In genomic region chr19:19172767-19173166, GRCm38 (mm10) we compare ENCODE assay signal across 25 mouse cellular contexts.
DNase-seq lines count a peak whose midpoint lies in the region; ATAC-seq and TF ChIP-seq lines count a peak whose summit lies in the region.
"Had no signal": no experiment of that assay in that cellular context is flagged by ENCODE, and none has a peak within 500 bp of the region (broad histone marks: within the 10 kb centered on the region; RNA-seq: fewer than 3 reads in every experiment).

No protein-coding gene starts in this region.

- DNase-seq in midbrain, embryonic 11.5 days (ENCODE audit: low spot score, missing footprints) = peak; percentile 69
- DNase-seq in midbrain, postnatal 0 days (ENCODE audit: low spot score) = no peak
- peak; percentile 51 for DNase-seq in brain, embryonic 14.5 days (ENCODE audit: low read depth)
- no peak for DNase-seq in hindbrain, embryonic 11.5 days (ENCODE audit: low spot score)
- DNase-seq in urinary bladder, postnatal 10 days (ENCODE audit: low spot score) = no peak
- DNase-seq: adrenal gland, adult 8-10 months; adrenal gland, postnatal 14 days; adrenal gland, postnatal 36 days; B cell, adult 2 months; cerebellum, adult 11 months; cerebellum, adult 2 months; cerebellum, adult 9-10 months; cerebellum, postnatal 10 days; cerebellum, postnatal 25 days; forebrain, postnatal 0 days had no signal

- H3K4me1 ChIP-seq in midbrain, embryonic 11.5 days (ENCODE audit: control insufficient read depth, insufficient read depth, low read length) = no peaks in the 10 kb centered on the region
- no peaks in the 10 kb centered on the region for H3K4me1 ChIP-seq in midbrain, postnatal 0 days (ENCODE audit: insufficient read depth, low read length)
- peaks cover 2% of the 10 kb centered on the region; the same call in 1 of the 2 replicates for H3K4me1 ChIP-seq in midbrain, embryonic 15.5 days
- H3K4me1 ChIP-seq in hindbrain, embryonic 11.5 days (replicated peaks; ENCODE audit: control insufficient read depth, insufficient read depth, low read length) = no peaks in the 10 kb centered on the region
- H3K4me1 ChIP-seq: embryonic facial prominence, embryonic 10.5 days; embryonic facial prominence, embryonic 12.5 days; forebrain, embryonic 13.5 days; forebrain, embryonic 15.5 days had no signal

- ATAC-seq in midbrain, embryonic 11.5 days (ENCODE audit: low FRiP score) = no peak
- ATAC-seq in midbrain, postnatal 0 days (ENCODE audit: low FRiP score) = no peak
- peak; percentile 75 for ATAC-seq in midbrain, embryonic 15.5 days (replicated peaks)
- no peak for ATAC-seq in hindbrain, embryonic 11.5 days (ENCODE audit: low FRiP score)
- ATAC-seq: activated CD4-positive, CD25-positive, alpha-beta regulatory T cell, adult 4 months; CD4-positive, CD25-positive, alpha-beta regulatory T cell, adult 4 months; forebrain, embryonic 13.5 days; forebrain, embryonic 15.5 days; forebrain, postnatal 0 days; Patski had no signal

- H3K9me3 ChIP-seq in midbrain, embryonic 11.5 days (ENCODE audit: control insufficient read depth, low read length) = no peaks in the 10 kb centered on the region; the same call in 1 of the 2 replicates
- no peaks in the 10 kb centered on the region for H3K9me3 ChIP-seq in midbrain, postnatal 0 days (ENCODE audit: low read length)
- H3K9me3 ChIP-seq in midbrain, embryonic 15.5 days = no peaks in the 10 kb centered on the region
- no peaks in the 10 kb centered on the region for H3K9me3 ChIP-seq in hindbrain, embryonic 11.5 days (ENCODE audit: control insufficient read depth, low read length)
- H3K9me3 ChIP-seq: embryonic facial prominence, embryonic 12.5 days; forebrain, embryonic 15.5 days; G1E had no signal

- no peak for TF ChIP-seq POLR2A in brain, embryonic 14.5 days (IDR thresholded peaks at IDR 0.05; ENCODE audit: borderline replicate concordance, extremely low read depth, insufficient read depth, insufficient read length, poor library complexity, severe bottlenecking)

- no peak overlapping the region for H3K4me2 ChIP-seq in midbrain, embryonic 11.5 days
- no peak overlapping the region for H3K4me2 ChIP-seq in midbrain, postnatal 0 days (ENCODE audit: low read depth, low read length, poor library complexity, severe bottlenecking)
- no peak overlapping the region for H3K4me2 ChIP-seq in midbrain, embryonic 15.5 days
- no peak overlapping the region for H3K4me2 ChIP-seq in hindbrain, embryonic 11.5 days (replicated peaks; ENCODE audit: low read depth, low read length)
- H3K4me2 ChIP-seq: embryonic facial prominence, embryonic 12.5 days; forebrain, embryonic 13.5 days; forebrain, embryonic 15.5 days had no signal

- 74% methylated on average over 1 of the region's 1 CpGs for whole genome bisulfite sequencing in midbrain, embryonic 11.5 days
- WGBS in midbrain, postnatal 0 days = 43% methylated on average over 1 of the region's 1 CpGs
- WGBS in midbrain, embryonic 15.5 days = 49% methylated on average over 1 of the region's 1 CpGs
- 80% methylated on average over 1 of the region's 1 CpGs for WGBS in hindbrain, embryonic 11.5 days

- no peak overlapping the region for H3K4me3 ChIP-seq in midbrain, embryonic 11.5 days (ENCODE audit: low read depth, low read length)
- no peak overlapping the region for H3K4me3 ChIP-seq in midbrain, postnatal 0 days (ENCODE audit: low read depth, low read length)
- no peak overlapping the region for H3K4me3 ChIP-seq in midbrain, embryonic 15.5 days
- H3K4me3 ChIP-seq in hindbrain, embryonic 11.5 days (ENCODE audit: low read depth, low read length) = no peak overlapping the region
- H3K4me3 ChIP-seq: embryonic facial prominence, embryonic 10.5 days; embryonic facial prominence, embryonic 12.5 days; forebrain, embryonic 13.5 days; forebrain, embryonic 15.5 days had no signal

- no peak overlapping the region for H3K27ac ChIP-seq in midbrain, embryonic 11.5 days (ENCODE audit: low read depth, low read length)
- no peak overlapping the region for H3K27ac ChIP-seq in midbrain, postnatal 0 days (ENCODE audit: low read depth, low read length)
- H3K27ac ChIP-seq in midbrain, embryonic 15.5 days = no peak overlapping the region
- no peak overlapping the region for H3K27ac ChIP-seq in hindbrain, embryonic 11.5 days (ENCODE audit: low read depth, low read length)
- H3K27ac ChIP-seq: embryonic facial prominence, embryonic 10.5 days; embryonic facial prominence, embryonic 12.5 days; forebrain, embryonic 13.5 days; forebrain, embryonic 15.5 days had no signal

- H3K27me3 ChIP-seq in midbrain, embryonic 11.5 days (ENCODE audit: control insufficient read depth, insufficient read depth, low read length) = no peaks in the 10 kb centered on the region
- H3K27me3 ChIP-seq in midbrain, postnatal 0 days (ENCODE audit: insufficient read depth, low read length) = no peaks in the 10 kb centered on the region
- H3K27me3 ChIP-seq in midbrain, embryonic 15.5 days (replicated peaks) = no peaks in the 10 kb centered on the region
- no peaks in the 10 kb centered on the region for H3K27me3 ChIP-seq in hindbrain, embryonic 11.5 days (ENCODE audit: control insufficient read depth, insufficient read depth, low read length)
- H3K27me3 ChIP-seq: CH12.LX; embryonic facial prominence, embryonic 12.5 days; forebrain, embryonic 13.5 days; forebrain, embryonic 15.5 days had no signal

- H3K36me3 ChIP-seq in midbrain, embryonic 11.5 days (ENCODE audit: control insufficient read depth, insufficient read depth, low read length) = no peaks in the 10 kb centered on the region
- no peaks in the 10 kb centered on the region for H3K36me3 ChIP-seq in midbrain, postnatal 0 days (ENCODE audit: insufficient read depth, low read length)
- no peaks in the 10 kb centered on the region for H3K36me3 ChIP-seq in midbrain, embryonic 15.5 days (replicated peaks)
- H3K36me3 ChIP-seq in hindbrain, embryonic 11.5 days (ENCODE audit: control insufficient read depth, insufficient read depth, low read length) = no peaks in the 10 kb centered on the region
- H3K36me3 ChIP-seq: embryonic facial prominence, embryonic 10.5 days; embryonic facial prominence, embryonic 12.5 days; forebrain, embryonic 15.5 days; G1E had no signal

- H3K9ac ChIP-seq in midbrain, embryonic 11.5 days (ENCODE audit: low read length) = no peak overlapping the region
- H3K9ac ChIP-seq in midbrain, postnatal 0 days (replicated peaks; ENCODE audit: low read length, poor library complexity, severe bottlenecking) = no peak overlapping the region
- no peak overlapping the region for H3K9ac ChIP-seq in midbrain, embryonic 15.5 days
- no peak overlapping the region for H3K9ac ChIP-seq in hindbrain, embryonic 11.5 days (ENCODE audit: low read depth, low read length)
- H3K9ac ChIP-seq: embryonic facial prominence, embryonic 12.5 days; forebrain, embryonic 13.5 days; forebrain, embryonic 15.5 days; forebrain, postnatal 0 days had no signal

- no peak for TF ChIP-seq CTCF in midbrain, postnatal 0 days (IDR thresholded peaks at IDR 0.05)
- no peak for TF ChIP-seq CTCF in brain, embryonic 14.5 days (IDR thresholded peaks at IDR 0.05; ENCODE audit: borderline replicate concordance, extremely low read depth, insufficient read depth, insufficient read length)

Comparison
In these comparisons a context has a peak if more than half of its experiments do, and no peak if none do; other contexts are left out.
1. DNase-seq: peak in midbrain, embryonic 11.5 days (single experiment) and brain, embryonic 14.5 days (single experiment); none in midbrain, postnatal 0 days (single experiment), hindbrain, embryonic 11.5 days (single experiment) and urinary bladder, postnatal 10 days (single experiment).